Mouse (Mus musculus): ENCODE data around the gene Golph3. TPM values are rescaled to one million over a fixed set of nuclear protein-coding genes. Genes with fewer than 3 reads are reported as not detected.

The Golph3 gene
- polyA plus RNA-seq, 1 experiment from 2014 or later, result 94.8 TPM

DNA sequence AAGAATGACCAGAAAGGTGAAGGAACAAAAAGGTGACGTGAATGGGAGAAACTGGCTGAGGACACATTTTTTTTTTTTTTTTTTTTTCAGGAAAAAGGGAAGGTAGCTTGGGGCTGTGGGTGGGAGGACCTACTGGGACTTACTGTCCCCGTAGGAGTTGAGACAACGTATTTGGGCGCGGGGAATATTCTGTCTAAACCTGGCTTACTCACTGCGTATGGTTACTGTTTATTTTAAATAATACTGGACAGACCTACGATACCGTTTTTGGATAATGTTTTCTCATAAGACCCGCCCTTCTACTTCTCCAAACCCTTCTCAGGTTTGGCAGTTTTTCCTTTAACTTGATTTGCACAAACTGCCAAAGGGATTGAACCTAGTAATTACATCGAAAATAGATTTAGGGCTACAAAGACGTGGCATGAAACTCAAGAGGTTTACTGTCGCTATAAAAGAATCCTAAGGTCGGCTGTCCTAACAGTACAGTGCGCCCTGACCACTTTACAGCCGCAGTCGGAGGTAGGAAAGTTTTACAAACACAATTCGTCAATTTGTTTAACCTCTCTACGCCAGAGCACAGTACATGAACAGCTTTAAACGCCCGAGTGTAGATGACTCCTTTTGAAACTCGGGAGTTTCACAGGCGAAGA is 684 bp upstream of the Golph3 start:
- Histone ChIP-seq H3K4me1 (peaks cover 28% of the 10 kb centered on the region), H3K9ac (replicated peaks) (peak overlapping the region; percentile 91), H3K36me3 (peaks cover 2% of the 10 kb centered on the region; the same call in 1 of the 2 replicates), H3K9me3 (no peaks in the 10 kb centered on the region), H3K4me3 (peak overlapping the region; percentile 95), H3K27ac (replicated peaks) (peak overlapping the region; percentile 92), H3K4me2 (replicated peaks) (peak overlapping the region; percentile 75), H3K27me3 (peaks cover 18% of the 10 kb centered on the region)
- 8% methylated on average over 22 of the region's 22 CpGs for WGBS
- ATAC-seq (ENCODE audit: low FRiP score, low read depth), result no peak

DNA sequence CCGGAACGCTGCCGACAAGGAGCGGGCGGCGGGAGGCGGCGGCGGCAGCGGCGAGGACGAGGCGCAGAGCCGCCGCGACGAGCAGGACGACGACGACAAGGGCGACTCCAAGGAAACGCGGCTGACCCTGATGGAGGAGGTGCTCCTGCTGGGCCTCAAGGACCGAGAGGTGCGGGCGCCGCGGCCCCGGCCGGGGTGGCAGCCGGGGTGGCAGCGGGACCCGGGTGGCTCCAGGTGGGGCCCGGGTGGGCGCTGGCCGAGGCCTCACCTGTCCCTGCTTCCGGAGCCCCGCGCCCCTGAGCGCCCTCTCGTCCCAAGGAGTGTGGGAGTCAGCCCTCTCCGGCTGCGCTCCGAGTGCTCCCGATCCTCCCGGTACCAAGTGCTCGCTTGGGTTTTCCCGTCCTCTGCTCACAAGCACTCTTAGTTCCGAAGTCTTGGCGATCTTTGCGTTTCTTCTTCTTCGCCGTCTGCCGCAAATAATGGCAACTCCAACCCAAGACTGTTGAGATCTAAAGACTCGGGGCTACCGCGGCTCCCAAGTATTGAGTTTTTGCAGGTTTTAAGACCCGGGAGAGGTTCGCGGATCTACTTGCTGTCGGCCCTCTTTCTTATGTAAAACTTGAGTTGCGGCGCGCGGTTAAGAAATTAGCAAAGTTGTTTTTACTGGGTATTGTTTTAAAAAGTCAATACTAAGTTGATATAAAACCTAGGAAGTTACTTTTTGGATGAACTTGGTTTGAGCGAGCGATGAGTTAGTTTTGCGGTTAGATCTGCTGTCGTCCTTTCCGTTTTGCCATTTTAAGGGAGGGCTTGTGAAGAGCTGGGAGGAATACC is 755 bp downstream of the Golph3 start, which contains the start of gene 1810049J17Rik:
Gene 1810049J17Rik (minus strand): TSS at position 112 of the 834 bp plus-strand sequence.
- Histone ChIP-seq H3K4me2 (replicated peaks) (peak within 1 kb of the TSS; percentile 75), H3K27ac (replicated peaks) (peak within 1 kb of the TSS; percentile 92), H3K27me3 (peaks cover 18% of the 10 kb centered on the region), H3K36me3 (peaks cover 5% of the 10 kb centered on the region; the same call in 1 of the 2 replicates), H3K9ac (replicated peaks) (peak within 1 kb of the TSS; percentile 91), H3K4me3 (peak within 1 kb of the TSS; percentile 95), H3K4me1 (peaks cover 34% of the 10 kb centered on the region), H3K9me3 (no peaks in the 10 kb centered on the region)
- ATAC-seq (ENCODE audit: low FRiP score, low read depth), result peak; percentile 50
- WGBS, result under 1% methylated on average over 64 of the region's 70 CpGs

DNA sequence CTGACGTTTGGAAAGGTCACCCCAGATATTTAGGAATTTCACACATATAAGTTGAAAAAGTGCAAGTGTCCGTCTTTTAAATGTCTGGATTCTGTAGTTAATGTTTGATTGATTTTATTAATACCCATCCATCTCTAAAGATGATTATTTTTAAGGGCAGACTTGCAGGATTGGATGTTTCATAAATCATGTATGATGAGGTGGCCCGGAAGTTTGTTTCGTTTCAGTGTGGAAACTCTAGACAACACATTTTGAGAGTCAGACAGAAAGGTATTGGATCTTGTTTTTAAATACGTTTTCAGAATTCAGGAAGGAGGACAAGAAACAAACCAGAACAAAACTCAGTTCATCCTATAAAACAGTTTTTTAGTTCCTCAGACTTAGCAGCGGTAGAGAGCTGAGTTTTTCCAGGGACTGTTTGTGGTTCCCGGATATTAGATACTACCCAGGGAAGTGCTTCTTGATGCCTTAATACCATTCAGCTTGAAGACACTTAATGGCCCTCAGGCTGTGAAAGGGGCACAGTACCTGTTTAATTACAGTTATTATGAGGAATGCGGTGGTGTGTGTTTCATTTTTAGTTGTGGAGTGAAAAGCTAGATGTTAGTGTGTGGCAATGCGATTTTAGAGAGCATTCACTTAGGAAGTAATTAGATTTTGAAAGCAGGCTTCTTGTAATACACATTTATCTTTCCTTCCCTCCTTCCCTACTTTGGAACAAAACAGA is 1.6 kb downstream of the Golph3 start:
- Histone ChIP-seq H3K27ac (replicated peaks) (no peak overlapping the region), H3K27me3 (peaks cover 18% of the 10 kb centered on the region), H3K4me3 (peak overlapping the region; percentile 95), H3K36me3 (peaks cover 5% of the 10 kb centered on the region; the same call in 1 of the 2 replicates), H3K9ac (replicated peaks) (peak overlapping the region; percentile 91), H3K4me1 (peaks cover 34% of the 10 kb centered on the region), H3K9me3 (no peaks in the 10 kb centered on the region), H3K4me2 (replicated peaks) (peak overlapping the region; percentile 75)
- ATAC-seq (ENCODE audit: low FRiP score, low read depth), result no peak
- whole genome bisulfite sequencing, result 19% methylated on average over 9 of the region's 9 CpGs

DNA sequence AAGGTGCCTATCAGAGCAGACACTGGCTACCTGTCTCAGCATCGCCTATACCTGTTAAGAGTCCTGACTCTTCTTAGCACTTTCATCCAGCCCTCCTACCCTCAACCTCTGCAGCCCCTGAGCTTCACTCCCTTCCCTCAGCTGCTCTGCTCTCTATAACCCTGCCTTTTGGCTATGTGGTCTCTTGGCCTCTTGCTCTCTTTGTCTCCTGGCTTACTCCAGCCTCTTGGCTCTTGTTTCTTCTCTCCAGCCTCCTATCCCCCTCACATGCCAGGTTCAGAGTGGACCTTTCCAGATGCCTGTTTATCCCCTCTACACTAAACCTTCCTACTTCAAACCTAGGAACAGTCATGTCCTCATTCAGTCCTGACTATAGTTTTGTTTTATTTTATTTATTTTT is 3.1 kb downstream of the Golph3 start:
- H3K36me3 ChIP-seq, result peaks cover 5% of the 10 kb centered on the region; the same call in 1 of the 2 replicates
- no peak overlapping the region for H3K9ac ChIP-seq (replicated peaks)
- no peak overlapping the region for H3K27ac ChIP-seq (replicated peaks)
- peaks cover 34% of the 10 kb centered on the region for H3K4me1 ChIP-seq
- WGBS, result 94% methylated on average over 1 of the region's 1 CpGs
- no peaks in the 10 kb centered on the region for H3K9me3 ChIP-seq
- peaks cover 9% of the 10 kb centered on the region for H3K27me3 ChIP-seq
- ATAC-seq (ENCODE audit: low FRiP score, low read depth), result no peak
- H3K4me2 ChIP-seq (replicated peaks), result peak overlapping the region; percentile 21; the same call in 1 of the 2 replicates
- no peak overlapping the region for H3K4me3 ChIP-seq

DNA sequence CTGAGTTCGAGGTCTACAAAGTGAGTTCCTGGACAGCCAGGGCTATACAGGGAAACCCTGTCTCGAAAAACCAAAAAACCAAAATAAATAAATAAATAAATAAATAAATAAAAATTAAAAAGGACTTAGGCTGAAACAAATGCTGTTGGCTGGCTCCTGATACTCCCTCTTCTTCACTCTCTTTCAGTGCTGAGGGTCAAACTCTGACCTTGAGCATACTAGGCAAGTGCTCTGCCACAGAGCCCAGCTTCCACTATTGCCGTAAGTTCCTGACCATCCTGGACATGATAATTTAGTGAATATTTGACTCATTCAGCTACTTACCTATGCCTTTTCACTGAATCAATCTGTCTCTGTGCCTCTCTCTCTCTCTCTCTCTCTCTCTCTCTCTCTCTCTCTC is 9.1 kb downstream of the Golph3 start:
- Histone ChIP-seq H3K9ac (replicated peaks) (no peak overlapping the region), H3K27ac (replicated peaks) (no peak overlapping the region), H3K4me1 (peaks cover 7% of the 10 kb centered on the region; the same call in 1 of the 2 replicates), H3K27me3 (no peaks in the 10 kb centered on the region), H3K9me3 (no peaks in the 10 kb centered on the region), H3K36me3 (peaks cover 5% of the 10 kb centered on the region; the same call in 1 of the 2 replicates), H3K4me3 (no peak overlapping the region), H3K4me2 (replicated peaks) (no peak overlapping the region)
- ATAC-seq (ENCODE audit: low FRiP score, low read depth), result no peak
- 83% methylated on average over 3 of the region's 3 CpGs for WGBS

DNA sequence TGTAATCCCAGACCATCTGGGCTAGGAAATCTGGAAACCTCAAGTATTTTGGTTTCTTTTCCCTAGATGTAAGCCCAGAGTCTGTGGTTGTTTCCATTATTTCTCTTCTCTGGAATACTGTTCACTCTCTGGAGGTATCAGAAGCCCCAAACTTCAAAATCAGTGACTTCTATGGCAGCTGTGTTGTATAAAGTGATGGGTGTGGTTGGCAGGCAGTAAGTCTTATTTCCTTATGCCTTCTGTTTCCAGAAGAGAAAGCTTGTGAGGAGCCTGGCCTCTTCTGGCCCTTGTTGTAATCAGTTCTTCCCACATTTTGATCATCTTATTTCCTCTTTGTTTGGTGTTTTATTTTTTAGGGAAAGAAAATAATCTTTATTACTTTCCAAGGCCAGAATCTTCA is 9.6 kb downstream of the Golph3 start:
- 0 out of 2 replicates have a peak, but pooled peaks cover under 1% of the 10 kb centered on the region for H3K36me3 ChIP-seq
- H3K9me3 ChIP-seq, result no peaks in the 10 kb centered on the region
- 0 out of 2 replicates have a peak, but pooled peaks cover 2% of the 10 kb centered on the region for H3K4me1 ChIP-seq
- no peaks in the 10 kb centered on the region for H3K27me3 ChIP-seq
- no peak overlapping the region for H3K4me2 ChIP-seq (replicated peaks)
- H3K27ac ChIP-seq (replicated peaks), result no peak overlapping the region
- H3K9ac ChIP-seq (replicated peaks), result no peak overlapping the region
- no peak for ATAC-seq (ENCODE audit: low FRiP score, low read depth)
- no peak overlapping the region for H3K4me3 ChIP-seq

DNA sequence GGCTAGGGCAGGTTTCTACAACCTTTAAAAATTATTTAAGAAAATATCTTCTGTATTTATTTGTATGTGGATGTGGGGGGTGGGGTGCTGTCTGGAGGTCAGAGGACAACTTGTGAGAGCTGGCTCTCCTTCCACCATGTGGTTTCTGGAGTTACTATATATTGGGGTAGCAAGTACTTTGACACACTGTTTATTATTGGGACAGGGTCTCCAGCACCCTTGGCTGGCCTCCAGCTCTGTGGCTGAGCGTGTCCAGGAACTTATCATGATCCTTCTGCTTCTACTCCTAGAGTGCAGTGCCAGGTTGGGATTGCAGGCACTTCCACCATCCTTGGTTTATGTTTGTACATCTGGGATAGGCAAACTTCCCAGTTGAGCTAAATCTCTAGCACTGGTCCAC is 10.1 kb downstream of the Golph3 start:
- no peak overlapping the region for H3K27ac ChIP-seq (replicated peaks)
- H3K36me3 ChIP-seq, result no peaks in the 10 kb centered on the region
- no peaks in the 10 kb centered on the region for H3K4me1 ChIP-seq
- no peaks in the 10 kb centered on the region for H3K9me3 ChIP-seq
- H3K4me2 ChIP-seq (replicated peaks), result no peak overlapping the region
- H3K4me3 ChIP-seq, result no peak overlapping the region
- WGBS, result 77% methylated on average over 1 of the region's 1 CpGs
- H3K9ac ChIP-seq (replicated peaks), result no peak overlapping the region
- no peak for ATAC-seq (ENCODE audit: low FRiP score, low read depth)
- H3K27me3 ChIP-seq, result no peaks in the 10 kb centered on the region

DNA sequence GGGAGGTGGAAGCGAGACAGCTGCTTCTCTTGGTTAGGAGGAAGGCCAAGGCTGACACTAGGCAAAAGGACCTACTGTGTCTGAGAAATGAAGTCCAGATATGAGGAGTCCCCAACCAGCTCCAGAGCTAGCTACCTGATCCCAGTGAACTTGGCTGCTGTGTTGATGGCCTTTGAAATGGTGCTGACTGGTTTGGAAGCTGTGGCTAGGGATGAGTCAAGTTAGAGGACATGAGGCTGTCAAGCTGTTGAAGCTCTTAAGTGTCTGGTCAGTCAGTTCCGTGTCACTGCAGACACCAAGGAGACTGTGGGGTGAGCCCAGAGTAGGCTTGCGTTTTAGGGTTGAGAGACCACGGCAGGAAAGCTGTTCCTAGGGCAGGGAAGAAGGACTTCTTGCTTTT is 13.1 kb downstream of the Golph3 start:
- Histone ChIP-seq H3K4me3 (no peak overlapping the region), H3K36me3 (no peaks in the 10 kb centered on the region), H3K4me2 (replicated peaks) (no peak overlapping the region), H3K9ac (replicated peaks) (no peak overlapping the region), H3K27ac (replicated peaks) (no peak overlapping the region), H3K9me3 (no peaks in the 10 kb centered on the region), H3K4me1 (no peaks in the 10 kb centered on the region), H3K27me3 (no peaks in the 10 kb centered on the region)
- ATAC-seq (ENCODE audit: low FRiP score, low read depth), result no peak
- 84% methylated on average over 4 of the region's 4 CpGs for WGBS

DNA sequence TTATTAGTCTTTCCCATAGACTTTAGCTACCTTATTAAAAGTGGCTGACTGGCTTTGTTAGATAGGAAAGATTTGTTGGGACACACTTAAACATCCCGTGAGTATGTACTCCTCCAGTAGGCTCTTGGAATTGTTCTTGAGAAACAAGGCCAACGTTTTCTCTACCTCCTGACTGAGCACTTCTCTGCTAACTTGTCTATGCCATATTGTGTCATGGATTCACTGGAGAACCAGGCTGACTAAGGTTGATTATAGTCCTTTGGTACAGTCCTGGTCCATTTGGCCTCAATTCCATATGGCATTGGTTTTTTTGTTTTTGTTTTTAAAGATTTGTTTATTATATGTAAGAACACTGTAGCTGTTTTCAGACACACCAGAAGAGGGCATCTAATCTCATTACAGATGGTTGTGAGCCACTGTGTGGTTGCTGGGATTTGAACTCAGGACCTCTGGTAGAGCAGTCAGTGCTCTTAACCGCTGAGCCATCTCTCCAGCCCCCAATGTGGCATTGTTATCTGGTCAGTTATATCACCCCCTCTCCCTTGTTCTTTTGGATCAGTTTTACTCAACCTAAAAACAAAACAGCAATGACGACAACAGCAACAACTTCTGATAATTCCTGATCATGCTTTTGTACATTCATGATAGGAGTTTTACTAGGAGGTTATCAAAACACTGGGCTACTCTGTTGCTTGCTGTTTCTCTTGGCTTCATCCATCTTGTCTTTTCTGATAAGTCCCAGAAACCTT is 16.0 kb downstream of the Golph3 start:
- H3K27me3 ChIP-seq, result no peaks in the 10 kb centered on the region

DNA sequence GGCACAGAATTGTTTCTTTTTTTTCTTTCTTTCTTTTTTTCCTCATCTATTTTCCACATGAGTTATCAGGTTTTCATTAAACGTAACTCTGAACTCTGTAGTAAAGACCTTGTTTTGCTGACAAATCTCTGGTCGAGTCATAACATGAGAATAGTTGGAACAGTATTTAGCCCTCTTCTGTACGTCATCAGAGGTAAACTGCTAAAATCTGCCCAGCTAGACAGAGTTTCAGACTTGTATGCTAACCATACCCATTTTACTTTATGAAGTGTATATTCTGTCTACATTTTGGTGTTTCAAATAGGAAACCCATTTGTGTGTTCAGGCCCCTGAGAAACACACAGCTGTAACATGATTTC is 16.5 kb downstream of the Golph3 start:
- WGBS, result 84% methylated on average over 3 of the region's 3 CpGs
- peaks cover 12% of the 10 kb centered on the region for H3K4me1 ChIP-seq
- H3K9me3 ChIP-seq, result no peaks in the 10 kb centered on the region
- ATAC-seq (ENCODE audit: low FRiP score, low read depth), result no peak
- H3K4me2 ChIP-seq (replicated peaks), result no peak overlapping the region
- H3K27me3 ChIP-seq, result no peaks in the 10 kb centered on the region
- H3K9ac ChIP-seq (replicated peaks), result no peak overlapping the region
- H3K27ac ChIP-seq (replicated peaks), result no peak overlapping the region
- H3K36me3 ChIP-seq, result no peaks in the 10 kb centered on the region
- no peak overlapping the region for H3K4me3 ChIP-seq

More for the DNA sequence above, 16.0 kb downstream of the Golph3 start:
- Histone ChIP-seq H3K36me3 (no peaks in the 10 kb centered on the region), H3K4me1 (peaks cover 12% of the 10 kb centered on the region), H3K4me3 (no peak overlapping the region), H3K27ac (replicated peaks) (no peak overlapping the region), H3K4me2 (replicated peaks) (no peak overlapping the region), H3K9ac (replicated peaks) (no peak overlapping the region), H3K9me3 (no peaks in the 10 kb centered on the region)
- 91% methylated on average over 4 of the region's 4 CpGs for WGBS
- no peak for ATAC-seq (ENCODE audit: low FRiP score, low read depth)
